Mouse (Mus musculus) right cerebral cortex, postnatal 14 days (tissue): Measurements from ENCODE around the gene Kcnip1.
A peak's percentile ranks its signal among the peaks of the same experiment; 100 is the strongest.

Source experiments
- DNase-seq: peaks from one replicate; pipeline ENCODE4 v3.0.0; 2022

Kcnip1 gene

DNA sequence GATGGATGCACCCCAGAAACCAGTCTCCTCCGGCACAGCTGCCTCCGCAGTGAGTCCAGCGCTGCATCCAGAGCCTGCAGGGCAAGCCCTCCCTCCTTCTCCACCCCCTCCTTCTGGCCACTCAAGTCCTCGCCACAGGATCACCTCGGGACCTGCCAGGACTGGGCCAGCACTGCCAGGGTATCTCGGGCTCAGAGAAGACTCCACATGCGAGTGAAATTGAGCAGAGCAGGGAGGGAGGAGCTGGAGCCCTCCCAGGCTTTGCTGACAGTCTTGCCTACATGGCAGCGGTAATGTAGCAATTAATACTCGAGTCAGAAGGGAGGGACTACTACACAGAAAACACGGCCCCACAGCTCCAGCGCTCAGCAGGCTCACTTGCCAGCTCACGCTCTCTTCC, at the start of gene Kcnip1:
Gene Kcnip1, minus strand, starts transcription at position 215 of the 400 bp plus-strand sequence.
- DNase-seq: no peak

DNA sequence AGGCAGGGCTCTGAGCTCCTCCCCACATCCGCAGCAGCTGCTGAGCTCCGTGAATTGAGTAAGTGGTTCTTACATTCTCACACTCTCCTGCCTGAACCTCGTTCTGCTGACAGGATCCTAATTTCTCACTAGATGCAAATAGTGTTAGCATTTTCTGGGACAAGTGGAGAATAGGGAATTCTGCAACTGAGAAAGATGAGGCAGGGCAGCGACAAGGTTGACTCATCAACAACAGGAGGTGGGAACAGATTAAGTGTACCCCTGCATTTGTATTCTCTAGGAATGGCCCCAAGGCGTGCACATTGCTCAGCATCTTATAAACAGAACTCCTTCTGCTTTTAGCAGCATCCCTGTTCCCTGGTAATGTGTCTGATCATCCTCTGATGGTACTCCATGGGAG, 47.1 kb upstream of the Kcnip1 start:
- no peak for DNase-seq

DNA sequence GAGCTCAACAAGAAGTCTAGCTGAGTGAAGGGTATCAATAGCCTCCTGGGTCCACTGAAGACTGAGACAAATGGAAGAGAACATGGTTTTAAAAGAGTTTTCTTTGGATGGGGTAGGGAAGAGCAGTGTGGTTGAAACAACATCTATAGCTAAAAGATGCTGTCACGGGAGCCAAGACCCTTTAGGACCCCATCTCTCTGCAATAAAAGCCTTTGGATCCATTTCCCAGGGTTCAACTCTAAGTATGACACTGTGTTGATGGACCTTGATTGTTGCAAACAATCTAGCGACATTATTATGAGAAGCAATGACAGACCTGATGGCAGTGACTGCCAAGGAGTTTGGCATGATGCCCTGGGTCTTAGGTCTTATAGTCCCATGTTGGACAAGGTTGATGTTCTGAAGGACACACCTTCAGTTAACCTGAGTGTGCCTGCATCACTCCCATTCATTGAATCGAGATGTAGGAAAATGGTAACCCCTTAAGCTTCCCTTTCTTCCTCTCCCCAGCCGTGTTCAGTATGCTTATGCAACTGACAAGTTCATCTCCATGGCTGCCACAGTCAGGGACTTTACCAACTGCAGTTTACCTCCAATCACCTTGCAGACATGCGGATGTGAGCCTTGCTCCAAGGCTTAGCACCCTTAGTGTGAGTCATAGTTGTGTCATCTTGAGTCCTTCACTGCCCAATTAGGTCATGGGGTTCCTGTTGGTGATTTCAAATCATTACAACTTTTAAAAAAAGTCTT, 43.1 kb upstream of the Kcnip1 start:
- no peak for DNase-seq

DNA sequence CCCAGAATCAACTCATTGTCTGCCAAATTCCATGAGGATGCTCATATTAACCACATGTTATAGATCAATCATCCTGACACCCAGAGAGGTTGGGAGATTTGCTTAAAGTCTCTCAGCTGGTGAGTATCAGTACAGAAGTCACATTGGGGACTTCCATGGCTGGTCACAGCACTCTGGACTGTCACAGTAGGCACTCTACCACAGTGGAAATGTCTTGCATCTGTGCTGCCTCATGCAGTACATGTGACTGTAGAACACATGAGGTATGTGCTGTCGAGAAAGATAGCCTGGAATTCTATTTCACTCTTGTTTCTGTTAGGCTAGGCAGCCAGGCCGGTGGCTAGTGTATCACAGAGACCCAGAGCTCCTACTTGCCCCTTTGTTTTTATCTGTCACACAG, 41.8 kb upstream of the Kcnip1 start:
- no peak for DNase-seq

DNA sequence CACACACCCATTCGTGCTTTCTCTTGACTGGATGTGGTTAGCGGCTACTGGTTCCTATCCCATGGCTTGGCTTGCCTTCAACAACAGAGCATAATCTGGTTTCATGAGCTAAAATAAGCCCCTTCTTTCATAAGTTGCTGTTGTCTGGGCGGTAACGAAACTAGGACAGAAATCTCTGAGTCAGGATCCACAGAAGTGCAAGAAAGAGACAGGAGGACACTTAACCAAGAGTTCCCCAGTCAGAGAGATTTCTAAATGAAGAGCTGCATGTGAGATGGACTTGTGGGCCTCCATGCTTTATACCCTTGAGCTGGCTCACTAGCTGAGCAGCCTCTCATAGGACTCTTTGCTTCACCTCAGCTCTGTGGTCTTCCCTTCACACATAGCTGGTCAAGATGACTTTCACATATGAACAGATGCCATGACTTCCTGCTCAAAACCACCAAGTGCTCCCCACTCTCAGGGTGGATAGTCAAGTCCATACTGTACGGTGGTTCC, 41.1 kb upstream of the Kcnip1 start:
- DNase-seq: no peak

DNA sequence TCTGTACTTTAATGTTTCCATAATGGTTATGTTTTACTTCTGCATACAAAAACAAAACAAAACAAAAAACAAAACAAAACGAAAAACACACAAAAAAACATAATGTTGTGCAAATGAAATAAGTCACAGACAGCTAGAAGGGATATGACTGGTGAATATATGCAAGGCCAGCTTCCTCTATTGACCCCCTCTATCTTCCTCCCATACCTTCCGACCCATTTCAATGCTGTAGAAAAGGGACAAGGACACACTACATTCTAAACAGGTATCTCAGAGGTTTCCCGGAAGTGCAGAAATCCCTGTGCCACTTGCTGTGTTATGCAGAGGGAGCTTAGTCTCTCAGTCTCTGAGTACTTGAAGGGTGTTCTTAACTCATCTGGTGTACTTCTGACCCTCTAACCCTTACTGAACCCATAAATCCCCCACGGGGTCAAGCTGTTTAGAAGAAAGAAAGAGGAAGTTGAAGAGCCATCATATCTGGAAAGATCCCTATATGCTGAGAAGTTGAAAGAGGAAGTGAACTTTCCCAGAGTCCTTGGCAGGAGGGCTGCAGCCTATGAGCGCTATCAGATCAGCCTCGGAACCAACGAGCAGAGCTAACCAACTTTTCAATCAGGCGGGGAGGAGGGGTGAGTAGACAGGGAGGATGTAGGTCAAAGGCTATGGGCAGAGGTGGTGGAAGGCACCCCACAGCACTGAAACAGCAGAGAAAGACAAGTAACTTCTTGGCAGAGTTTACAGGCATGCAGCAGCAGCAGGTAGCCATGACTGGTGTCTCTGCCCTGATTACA, 38.3 kb upstream of the Kcnip1 start:
- no peak for DNase-seq

DNA sequence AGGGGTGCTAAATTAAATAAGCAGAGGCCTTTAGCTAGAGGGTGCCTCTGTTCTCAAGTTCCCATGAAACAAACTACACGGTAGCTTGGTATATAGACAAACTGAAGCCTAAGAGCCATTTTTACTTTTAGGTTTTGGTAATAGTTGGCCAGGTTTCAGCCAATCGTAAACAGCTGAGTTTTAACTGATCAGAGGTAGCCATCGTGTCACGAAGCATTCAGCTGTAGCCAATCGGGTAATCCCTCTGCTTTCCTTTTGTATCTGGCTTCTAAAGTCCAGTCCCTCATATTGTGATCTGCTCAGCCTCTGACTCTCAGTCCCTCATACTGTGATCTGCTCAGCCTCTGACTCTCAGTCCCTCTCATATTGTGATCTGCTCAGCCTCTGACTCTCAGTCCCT, 36.7 kb upstream of the Kcnip1 start:
- no peak for DNase-seq

DNA sequence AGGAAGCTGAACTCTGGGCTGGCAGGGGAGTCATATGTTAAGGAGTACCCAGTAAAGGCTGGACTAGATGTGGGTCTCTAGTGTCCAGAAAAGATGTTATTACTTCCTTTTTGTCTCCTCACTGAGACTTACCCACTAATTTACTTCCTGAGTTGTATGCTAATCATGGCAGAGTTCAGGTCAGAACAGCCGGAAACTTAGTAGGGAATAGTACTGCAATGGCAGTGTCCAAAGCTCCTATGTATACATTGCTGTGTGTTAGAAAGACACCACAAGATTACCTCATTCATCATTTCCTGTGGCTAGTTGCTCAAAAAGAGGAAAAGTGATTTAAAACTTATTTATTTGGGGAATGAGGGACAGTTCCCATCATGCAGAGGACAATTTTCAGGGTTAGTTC, 32.1 kb upstream of the Kcnip1 start:
- no peak for DNase-seq

DNA sequence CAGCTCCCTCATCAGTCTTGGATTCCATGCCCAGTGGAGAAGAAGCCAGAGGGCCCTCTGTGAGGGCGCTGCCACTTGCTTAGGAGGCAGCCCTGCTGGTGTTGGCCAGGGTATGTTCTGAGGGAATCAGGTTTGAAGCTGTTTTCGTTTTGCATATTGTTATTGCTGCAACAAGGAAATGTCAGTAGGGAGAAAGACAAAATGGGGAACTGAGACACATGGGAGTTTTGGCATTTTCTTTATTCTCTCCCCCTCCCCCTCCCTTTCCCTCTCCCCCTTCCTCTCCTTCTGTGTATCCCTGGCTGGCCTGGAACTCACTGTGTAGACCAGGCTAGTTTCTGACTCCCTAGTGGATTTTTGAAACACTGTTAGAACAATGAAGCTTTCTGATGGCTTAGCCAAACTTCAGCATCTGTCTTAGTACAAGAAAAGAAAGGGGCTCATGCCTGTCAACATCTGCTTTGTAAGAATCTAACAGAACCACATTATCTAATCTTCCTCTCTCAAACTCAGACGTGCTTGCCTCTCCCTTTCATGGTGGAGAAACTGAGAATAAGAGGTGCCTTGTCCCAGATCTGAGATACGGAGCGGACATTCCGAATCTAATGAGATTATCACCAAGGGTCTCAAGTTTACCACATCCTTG, 19.2 kb upstream of the Kcnip1 start:
- no peak for DNase-seq

DNA sequence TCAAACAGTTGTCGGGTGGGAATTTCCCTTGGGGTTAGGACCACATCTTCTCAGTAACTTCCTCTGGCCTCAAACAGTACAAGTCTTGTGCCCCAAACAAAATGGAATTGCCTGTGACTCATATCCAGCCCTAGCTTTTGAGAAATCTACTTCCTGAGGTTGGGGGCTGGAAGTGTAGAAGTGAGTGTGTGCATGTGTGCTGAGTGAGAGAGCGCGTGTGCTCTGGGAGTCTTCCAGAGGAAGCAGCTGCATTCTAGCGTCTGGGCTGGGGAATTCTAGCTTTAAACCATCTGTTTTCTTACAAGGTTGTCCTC, 17.9 kb upstream of the Kcnip1 start:
- DNase-seq: no peak

DNA sequence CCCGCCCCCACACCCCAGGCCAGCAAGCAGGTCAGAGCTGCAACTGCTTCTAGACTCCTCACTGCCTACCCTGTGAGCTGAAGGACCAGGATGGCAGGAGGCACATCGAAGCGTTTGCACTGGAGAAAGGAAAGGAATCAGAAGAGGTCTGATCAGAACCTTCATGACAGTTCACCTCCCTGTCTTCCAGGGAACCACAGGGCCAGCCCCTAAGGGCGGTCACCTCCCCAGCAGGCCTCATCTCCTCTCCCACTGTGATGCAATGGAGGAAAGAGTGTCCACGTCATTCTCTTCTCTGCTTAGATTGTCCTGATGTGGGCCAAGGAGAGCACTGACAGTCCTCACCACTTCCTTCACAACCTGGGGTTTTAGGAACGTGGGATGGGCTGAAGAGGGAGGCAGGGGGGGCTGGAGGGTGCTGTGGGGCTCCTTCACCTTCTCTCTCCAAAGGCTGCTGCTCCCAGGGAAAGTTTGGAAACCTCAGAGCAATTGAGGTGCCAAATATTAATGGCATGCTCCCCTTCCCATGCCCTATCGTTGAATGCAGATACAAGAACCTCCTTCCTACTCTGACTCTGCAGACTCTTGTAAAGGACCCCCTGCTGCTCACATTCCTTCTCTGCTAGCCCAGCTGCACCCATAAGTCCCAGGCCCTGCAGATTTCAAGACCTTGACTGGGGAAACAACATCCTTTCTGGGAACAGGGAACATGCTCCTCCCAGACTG, 17.3 kb upstream of the Kcnip1 start:
- no peak for DNase-seq

DNA sequence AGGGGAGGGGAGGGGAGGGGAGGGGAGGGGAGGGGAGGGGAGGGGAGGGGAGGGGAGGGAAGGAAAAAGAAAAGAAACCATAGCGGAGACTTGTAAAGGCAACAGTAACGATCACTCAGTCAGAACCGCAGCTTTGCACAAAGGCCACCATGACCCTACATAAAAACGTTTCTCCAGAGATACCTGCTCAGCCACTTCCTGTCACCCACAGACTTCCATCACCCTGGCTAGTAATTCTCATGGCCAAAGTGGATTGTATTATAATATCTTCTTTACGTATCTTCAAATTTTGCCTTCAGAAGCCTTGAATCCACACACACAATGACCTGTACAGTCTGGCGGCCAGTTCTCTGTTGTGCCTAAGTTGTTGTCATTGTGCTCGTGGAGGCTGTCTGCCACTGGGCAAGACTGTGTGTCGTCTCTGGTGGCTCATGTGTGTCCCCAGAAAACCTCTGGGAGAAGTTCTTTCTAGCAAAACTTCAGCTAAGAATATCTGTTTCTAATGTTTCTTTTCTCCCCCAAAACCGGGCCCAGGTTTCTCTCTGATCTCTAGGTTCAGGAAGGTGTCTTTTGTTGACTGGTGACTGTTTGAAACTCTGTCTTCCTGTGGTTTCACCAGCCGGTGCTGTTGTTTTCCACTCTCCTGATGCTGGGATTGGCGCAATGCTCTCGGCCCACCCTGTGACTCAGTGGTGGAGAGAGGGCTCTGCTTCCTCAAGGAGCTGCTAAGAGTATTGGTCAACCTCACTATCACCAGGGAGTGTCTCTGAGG, 16.6 kb upstream of the Kcnip1 start:
- no peak for DNase-seq

DNA sequence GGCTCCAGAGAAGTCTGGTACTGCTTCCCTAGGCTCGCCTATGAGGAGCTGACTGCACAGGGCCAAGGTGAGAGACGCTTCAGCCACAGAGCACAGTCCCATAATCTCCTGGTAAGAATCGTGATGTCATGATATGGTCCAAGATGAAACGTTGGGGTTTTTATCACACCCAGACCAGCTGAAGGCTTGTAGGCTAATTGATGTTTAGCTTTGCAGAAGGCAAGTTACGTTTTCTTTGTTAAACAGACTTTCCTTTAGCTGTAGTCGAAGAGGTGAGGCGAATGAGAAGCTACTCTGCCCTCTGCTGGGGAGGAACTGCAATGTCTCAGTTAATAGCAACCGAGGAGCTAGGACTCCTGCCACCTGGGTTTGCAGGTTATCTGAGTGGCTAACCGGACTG, 15.8 kb upstream of the Kcnip1 start:
- DNase-seq: peak; percentile 57

DNA sequence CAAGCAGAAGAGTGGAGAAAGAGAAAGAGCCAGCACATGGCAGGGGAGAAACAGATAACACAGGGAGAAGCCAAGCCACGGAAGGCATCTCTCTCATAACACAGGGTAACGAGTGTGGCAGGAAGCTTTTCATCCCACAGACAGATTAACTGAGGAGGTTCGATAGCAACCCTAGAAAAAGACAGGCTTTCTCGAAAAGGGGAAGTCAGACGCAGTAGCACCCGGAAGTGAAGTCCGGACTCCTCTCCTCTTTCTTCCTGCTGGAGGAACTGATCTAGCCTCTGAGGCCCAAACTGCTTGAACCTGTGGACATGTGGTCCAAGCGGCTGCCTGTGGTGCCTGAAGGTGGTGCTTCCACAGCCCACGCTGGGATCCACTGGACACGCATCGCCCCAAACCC, 15.3 kb upstream of the Kcnip1 start:
- no peak for DNase-seq

DNA sequence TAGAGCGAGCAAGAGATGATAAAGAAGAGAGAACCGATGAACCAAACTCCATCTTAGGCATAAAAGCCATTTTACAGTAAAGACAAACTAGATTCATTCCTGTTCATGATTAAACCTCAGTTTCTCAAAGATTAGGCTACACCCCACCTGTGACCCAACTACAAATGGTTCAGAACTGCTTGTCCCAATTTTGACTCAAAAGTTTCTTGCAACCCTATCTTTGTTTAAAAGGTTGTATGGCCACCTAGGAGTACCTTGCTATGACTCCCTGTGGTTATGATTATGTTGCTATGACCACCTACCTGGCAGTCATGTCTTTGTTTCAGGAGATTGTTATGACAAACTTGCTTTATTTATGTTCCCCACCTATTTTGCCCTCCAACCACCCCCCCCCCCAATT, 14.7 kb upstream of the Kcnip1 start:
- DNase-seq: no peak

DNA sequence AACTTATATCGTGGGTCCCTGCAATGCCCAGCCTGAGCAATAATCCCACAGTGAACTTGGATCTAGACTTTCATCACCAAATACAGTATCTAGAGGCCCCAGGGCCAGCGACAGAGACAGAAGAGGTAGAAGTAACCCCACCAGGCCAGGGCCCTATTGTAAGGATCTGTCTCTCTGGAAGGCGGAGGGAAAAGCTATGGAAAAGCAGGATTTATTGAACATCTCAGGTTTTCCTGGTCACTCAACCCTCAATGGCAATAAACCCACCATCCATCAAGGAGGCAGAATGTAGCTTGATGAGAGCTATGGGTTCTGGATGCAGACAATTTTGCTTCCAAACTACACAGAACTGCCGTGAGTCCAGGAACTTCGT, 9.6 kb upstream of the Kcnip1 start:
- no peak for DNase-seq

DNA sequence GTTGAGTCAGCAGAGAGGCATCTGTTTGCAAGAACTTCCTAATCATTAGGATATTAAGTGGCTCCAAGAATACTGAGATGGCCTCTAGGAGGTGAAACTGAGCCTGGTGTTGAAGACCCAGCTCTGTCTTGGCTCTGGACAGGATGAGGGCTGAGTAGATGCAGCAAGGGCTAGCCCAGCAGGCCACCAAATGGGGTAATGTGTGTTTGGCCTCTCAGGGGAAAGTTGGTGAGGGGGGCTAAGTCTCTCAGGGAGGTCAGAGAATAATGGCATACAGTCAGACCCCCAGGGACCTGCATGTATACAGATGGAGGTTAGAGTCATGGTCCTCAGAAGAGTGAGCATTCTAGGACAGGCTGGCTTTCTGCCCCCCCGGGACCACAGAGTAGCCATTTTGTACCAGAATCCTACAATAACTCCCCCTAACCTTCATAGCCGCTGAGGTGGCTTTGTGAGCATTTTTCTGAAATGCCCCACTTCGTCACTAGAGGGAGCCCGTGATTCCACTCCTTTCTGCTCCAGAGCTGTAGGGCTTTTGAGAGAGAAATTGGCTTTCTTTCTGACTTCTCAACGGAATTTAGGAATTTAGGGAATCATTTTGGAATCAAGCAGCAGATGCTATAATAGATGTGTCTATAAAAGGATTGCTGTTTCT, 9.1 kb upstream of the Kcnip1 start:
- peak; percentile 62 for DNase-seq

DNA sequence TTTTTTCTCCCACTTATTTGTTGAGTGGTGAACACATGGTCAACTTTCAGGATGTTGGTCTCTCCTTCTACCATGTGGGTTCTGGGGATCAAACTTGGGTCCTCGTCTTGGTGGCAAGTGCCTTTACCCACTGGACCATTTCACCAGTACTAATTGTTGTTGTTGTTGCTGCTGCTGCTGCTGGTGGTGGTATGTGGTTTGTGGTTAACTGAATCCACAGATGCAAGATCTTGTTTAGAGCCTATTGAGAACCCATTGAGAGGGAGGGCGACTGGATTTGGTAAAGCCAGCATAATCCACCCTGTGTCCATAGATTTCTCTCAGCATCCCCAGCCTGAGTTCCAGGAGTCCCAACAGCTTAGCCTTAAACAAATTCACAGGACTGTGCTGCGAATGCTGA, 7.5 kb upstream of the Kcnip1 start:
- DNase-seq: no peak

DNA sequence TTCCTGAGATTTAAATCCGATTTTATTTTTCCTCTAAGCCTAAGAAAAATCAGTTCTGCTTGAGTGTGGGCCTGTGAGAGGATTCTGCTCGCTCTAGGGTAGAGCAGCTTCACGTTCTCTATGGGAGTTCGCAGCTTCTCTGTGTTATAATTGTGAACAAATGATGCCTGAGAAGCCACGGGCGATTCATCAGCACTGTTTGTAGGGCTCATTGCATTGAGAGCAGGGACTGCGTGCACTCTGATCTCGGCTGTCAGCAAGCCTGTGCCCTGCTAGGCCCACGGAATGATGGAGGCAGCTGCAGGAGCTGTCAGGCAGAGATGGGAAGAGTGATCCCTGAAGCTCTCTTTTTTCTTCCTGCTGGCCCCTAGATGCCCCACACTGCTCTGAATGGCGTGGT, 5.3 kb upstream of the Kcnip1 start:
- DNase-seq: no peak

DNA sequence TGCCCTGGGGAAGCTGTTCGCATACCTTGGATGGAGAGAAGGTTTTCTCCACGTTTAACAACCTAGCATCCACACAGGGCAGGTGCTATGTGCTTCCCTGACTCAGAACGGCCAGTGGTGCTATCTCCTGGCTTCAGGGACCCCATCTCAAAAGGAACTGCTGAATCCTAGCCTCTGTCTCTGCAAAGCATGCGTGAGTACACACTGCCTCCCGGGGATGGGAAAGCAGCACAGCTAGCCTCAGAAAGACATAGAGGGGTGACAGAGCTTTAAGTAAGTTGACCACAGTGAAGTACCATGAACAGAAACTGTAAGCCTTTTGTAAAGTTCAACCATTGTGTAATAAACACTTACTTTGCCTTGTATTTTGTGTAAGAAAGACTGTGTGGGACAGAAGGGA, 544 bp upstream of the Kcnip1 start:
- DNase-seq: no peak

DNA sequence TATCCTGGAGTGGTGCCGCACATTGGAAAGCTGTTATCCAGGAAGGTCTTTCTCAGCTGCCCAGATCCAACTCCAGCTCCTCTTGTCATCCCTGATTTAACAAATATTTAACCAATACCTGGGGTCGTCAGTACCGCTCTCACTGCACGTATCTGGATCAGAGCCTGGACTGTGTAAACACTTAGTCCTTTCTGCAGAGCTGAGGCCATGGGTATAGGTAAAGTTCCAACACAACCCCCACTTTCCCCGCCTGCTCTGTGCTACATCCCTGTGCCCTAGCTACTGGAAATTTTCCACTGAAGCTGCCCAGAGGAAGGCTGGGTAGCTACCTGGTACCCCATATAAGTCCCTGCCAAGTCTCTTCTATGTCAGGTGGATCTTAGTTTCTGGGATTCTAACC, 3.0 kb downstream of the Kcnip1 start:
- no peak for DNase-seq

DNA sequence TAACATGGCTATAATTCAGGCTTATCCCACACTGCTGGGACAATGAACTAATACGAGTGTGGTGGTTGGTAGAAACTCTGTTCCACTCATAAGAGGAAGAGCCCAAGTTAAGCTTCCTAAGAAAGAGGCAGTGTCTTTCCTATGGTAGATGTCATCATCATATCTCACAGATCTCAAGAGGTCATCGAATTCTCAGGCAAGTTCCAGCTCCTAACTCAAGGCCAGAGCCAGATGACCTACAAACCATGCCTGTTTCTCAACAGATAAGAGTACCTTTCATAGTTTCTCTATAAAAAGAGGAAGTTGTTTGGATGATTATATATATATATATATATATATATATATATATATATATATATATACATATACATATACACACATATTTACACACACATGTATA, 6.4 kb downstream of the Kcnip1 start:
- no peak for DNase-seq
